Mouse (Mus musculus) olfactory bulb, adult 2 months (tissue): ENCODE measurements around the gene B3gnt7.

Source experiments
- CTCF ChIP-seq: fragments of 200-500 bp; IDR thresholded peaks from 2 replicates; pipeline ENCODE4 v1.5.1; 2012; ENCODE audit warnings: low read depth, mild to moderate bottlenecking, low read length, moderate library complexity; ENCODE audit not compliant: insufficient read depth
- POLR2A ChIP-seq: fragments of 200-500 bp; IDR thresholded peaks from 2 replicates; pipeline ENCODE4 v1.6.1; 2012; ENCODE audit warnings: mild to moderate bottlenecking, low read depth, low read length, moderate library complexity; ENCODE audit not compliant: insufficient read depth

GRCm38 (mm10) chr1:86342371-86342770 lies 39.7 kb downstream of the B3gnt7 start:
- TF ChIP-seq POLR2A (no peak), CTCF (no peak)
